Mouse (Mus musculus) ES-Bruce4 (cell line): ENCODE results near the gene Txn2.

Experiments used
- CTCF ChIP-seq: IDR thresholded peaks from one replicate; pipeline ENCODE4 v1.8.1; 2011; ENCODE audit warnings: low read depth, low read length
- EP300 ChIP-seq: IDR thresholded peaks from 2 replicates; pipeline ENCODE4 v1.6.1; 2011; ENCODE audit warnings: low read depth, low read length; ENCODE audit not compliant: insufficient read depth

DNA sequence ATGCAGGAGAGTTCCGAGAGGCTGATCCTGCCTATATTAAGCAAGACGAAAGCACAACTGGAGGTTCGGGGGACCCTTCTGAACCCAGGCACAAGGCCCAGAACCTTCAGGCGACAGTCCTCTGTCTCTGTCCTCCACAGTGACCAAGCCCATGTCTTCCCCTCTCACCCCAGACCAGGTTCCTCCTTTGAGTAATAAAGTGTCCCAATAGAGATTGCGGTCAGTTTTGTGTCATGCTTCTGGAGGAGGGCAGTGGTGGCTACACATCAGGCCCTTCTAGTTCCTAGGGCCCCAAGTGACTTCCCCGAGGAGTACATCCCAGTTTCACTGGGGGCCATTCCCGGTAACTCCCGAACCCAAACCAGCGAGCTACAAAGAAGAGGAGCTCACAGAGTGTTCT, 54.0 kb downstream of the Txn2 start:
- no peak for TF ChIP-seq EP300
- no peak for TF ChIP-seq CTCF
